Mouse (Mus musculus) cerebellum, adult 2 months (tissue): ENCODE measurements at regions not wholly inside any gene's neighbourhood (a gene's known extent, or its start where the extent isn't known, plus 50 kb on each side); places are given as distances from the start of the nearest gene placed in this dataset.

ENCODE experiments used
- CTCF ChIP-seq: fragments of 200-500 bp; IDR thresholded peaks from 2 replicates; pipeline ENCODE4 v1.5.1; 2011; ENCODE audit warnings: low read depth, mild to moderate bottlenecking, control low read depth, low read length, moderate library complexity, borderline replicate concordance; ENCODE audit not compliant: insufficient read depth
- POLR2A ChIP-seq: fragments of 200-500 bp; IDR thresholded peaks from 2 replicates; pipeline ENCODE4 v1.6.1; 2011; ENCODE audit warnings: low read length, control low read depth, borderline replicate concordance; ENCODE audit not compliant: insufficient read depth

- TF ChIP-seq CTCF (no peak), POLR2A (no peak)
Observed at GRCm38 (mm10) chr6:100378533-100378874, 91.2 kb upstream of the Rybp start.
